Mouse (Mus musculus) MEL (cell line): Measurements from ENCODE around the gene Grpel1.

Experiments used
- ETS1 ChIP-seq: IDR thresholded peaks from 2 replicates; pipeline ENCODE4 v1.6.1; 2012; ENCODE audit warnings: low read depth, mild to moderate bottlenecking, inconsistent platforms, low read length, improper control_type of control experiment, moderate library complexity
- GABPA ChIP-seq: IDR thresholded peaks from 2 replicates; pipeline ENCODE4 v1.6.1; 2012; ENCODE audit warnings: low read depth, mild to moderate bottlenecking, inconsistent platforms, low read length, improper control_type of control experiment, moderate library complexity
- GATA1 ChIP-seq: IDR thresholded peaks from 2 replicates; pipeline ENCODE4 v1.6.1; 2011; ENCODE audit warnings: low read depth, low read length, improper control_type of control experiment
- MEF2A ChIP-seq: IDR thresholded peaks from 2 replicates; pipeline ENCODE4 v1.6.1; 2014; ENCODE audit warnings: low read depth, mild to moderate bottlenecking, inconsistent platforms, low read length, improper control_type of control experiment; ENCODE audit not compliant: poor library complexity, insufficient replicate concordance, severe bottlenecking; ENCODE audit errors: extremely low read depth
- POLR2A ChIP-seq, 2 experiments: IDR thresholded peaks; 2 replicates each; pipeline ENCODE4 v1.6.1; 2011 to 2012; ENCODE audit warnings: low read length in 2 of 2, mild to moderate bottlenecking in 2 of 2, control low read depth in 1 of 2, improper control_type of control experiment in 1 of 2, low read depth in 1 of 2, moderate library complexity in 1 of 2; ENCODE audit not compliant: control insufficient read depth in 1 of 2, insufficient read depth in 1 of 2, poor library complexity in 1 of 2
- POLR2AphosphoS5 ChIP-seq: IDR thresholded peaks from 2 replicates; pipeline ENCODE4 v1.6.1; 2012; ENCODE audit warnings: low read depth, borderline replicate concordance, mild to moderate bottlenecking, inconsistent platforms, low read length, moderate library complexity, mixed read lengths
- ZMIZ1 ChIP-seq: IDR thresholded peaks from 2 replicates; pipeline ENCODE4 v1.6.1; 2012; ENCODE audit warnings: low read depth, mild to moderate bottlenecking, inconsistent platforms, low read length, improper control_type of control experiment, moderate library complexity

GRCm38 (mm10) chr5:36446166-36446890 is 18.5 kb upstream of the Grpel1 start:
- no peak for TF ChIP-seq MEF2A
- TF ChIP-seq GATA1: no peak
- TF ChIP-seq POLR2A (IDR thresholded peaks at IDR 0.05; ENCODE audit: control insufficient read depth in 1 of 2, insufficient read depth in 1 of 2, low read depth in 1 of 2, low read length in 2 of 2, poor library complexity in 1 of 2): no peak
- no peak for TF ChIP-seq ETS1
- no peak for TF ChIP-seq GABPA
- no peak for TF ChIP-seq POLR2AphosphoS5
- no peak for TF ChIP-seq ZMIZ1
